Mouse (Mus musculus): Measurements from ENCODE around the gene Arel1.

DNA sequence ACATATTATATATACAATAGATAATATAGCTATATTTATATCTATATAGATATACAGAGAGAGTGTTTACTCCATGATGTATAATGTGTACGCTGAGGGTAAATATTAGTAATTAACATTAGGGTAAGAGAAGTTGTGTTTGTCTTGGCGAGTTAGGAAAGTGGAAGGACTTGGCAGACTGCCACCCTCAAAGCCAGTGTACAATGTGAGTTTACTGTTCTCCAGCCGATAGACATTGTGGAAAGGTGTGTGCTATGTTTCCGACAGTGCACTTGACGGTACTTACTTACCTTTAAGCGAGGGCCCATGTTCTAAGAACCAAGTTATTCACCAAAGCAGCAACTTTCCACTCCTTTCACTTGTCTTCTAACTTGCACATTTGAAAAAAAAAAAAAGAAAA, 19.9 kb downstream of the Arel1 start:
- TF ChIP-seq ZC3H11A (IDR thresholded peaks at IDR 0.05; ENCODE audit: borderline replicate concordance, low read depth, low read length) (no peak), CHD2 (IDR thresholded peaks at IDR 0.05; ENCODE audit: low read depth, low read length) (no peak)
